Mouse (Mus musculus): ENCODE results near the gene Id2. TPM values are rescaled to one million over a fixed set of nuclear protein-coding genes. Genes with fewer than 3 reads are reported as not detected.

Id2 gene
- polyA plus RNA-seq (2015; fragmentation: Nextera tagmentation; extraction: Ambion mirVana), result 153 and 206 TPM in 2 replicates

GRCm38 (mm10) chr12:25097052-25097209, at the start of gene Id2:
Gene Id2, minus strand, starts transcription at chr12:25097140.

Other genes starting within 250 kb of the Id2 start
- 7.8 and 8.6 TPM in 2 replicates for gene Kidins220, start 122.2 kb downstream of the Id2 start, polyA plus RNA-seq (2015; fragmentation: Nextera tagmentation; extraction: Ambion mirVana)

Data from spleen, postnatal 0 days (tissue).